Mouse (Mus musculus): ENCODE results near the gene Nsun2.

The Nsun2 gene

DNA sequence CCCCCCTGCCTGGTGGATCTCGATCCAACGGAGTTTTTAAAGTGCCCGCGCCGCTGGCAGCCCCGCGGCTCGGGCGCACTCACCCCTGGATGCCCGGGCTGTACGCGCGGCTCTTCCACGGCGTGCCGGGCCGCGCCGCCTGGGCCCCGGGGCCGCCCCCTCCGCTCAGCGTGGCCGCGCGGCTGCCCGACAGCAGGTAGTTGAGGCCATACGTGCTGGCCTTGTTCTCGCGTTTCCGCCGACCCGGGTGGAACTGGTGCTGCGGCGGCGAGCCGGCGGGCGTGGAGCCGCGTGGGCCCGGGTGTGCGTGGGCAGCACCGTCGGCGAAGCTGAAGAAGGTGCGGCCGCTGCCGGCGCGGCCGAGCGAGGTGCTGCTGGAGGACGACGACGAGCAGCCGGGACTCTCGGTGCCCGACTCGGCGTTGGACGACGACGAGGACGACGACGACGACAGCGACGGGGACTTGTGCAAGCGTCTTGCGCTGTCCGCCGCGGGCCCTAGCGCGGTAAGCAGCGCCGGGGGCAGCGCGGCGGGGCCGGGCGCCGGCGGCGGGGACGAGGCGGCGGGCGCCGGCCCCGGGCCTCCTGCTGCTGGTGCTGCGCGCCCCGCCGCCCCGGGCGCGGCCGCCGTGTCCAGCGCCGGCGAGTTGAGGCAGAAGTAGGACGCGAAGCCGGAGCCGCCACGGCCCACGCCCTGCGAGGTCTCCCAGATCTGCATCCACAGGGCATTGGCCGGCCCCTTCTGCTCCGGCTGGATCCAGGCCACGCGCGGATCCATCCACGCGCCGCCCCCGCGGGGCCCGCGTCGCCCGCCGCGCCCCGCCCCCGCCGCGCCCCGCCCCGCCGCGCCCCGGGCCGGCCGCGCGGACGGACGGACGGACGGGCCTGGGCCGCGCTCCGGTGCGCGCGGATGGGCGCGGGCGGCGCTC, at the start of gene Nsun2:
Gene Nsun2, plus strand, starts transcription at position 342 of the 929 bp plus-strand sequence.
- DNase-seq (ENCODE audit: low spot score in 2 of 2) = no peak

DNA sequence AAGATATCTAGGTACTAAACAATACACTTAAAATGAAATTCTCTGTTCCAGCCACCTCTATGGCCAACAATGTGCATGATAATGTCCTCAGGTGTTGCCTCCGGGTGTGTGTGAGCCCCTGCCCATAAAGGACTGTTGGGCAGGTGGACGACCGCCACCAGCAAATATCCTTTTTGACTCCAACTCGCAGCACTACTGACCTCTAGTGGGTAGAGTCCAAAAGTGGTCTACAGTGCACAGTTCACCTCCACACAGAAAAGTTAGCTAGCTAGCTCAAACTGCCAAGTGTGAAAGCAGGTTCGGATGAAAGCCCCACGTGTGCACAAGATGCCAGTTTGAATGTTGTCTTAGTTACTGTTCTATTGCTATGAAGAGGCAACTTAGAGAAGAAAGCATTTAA, 48.2 kb upstream of the Nsun2 start:
- DNase-seq (ENCODE audit: low spot score in 2 of 2) = no peak

- no peak for DNase-seq (ENCODE audit: low spot score in 2 of 2)
These were observed 47.7 kb upstream of the Nsun2 start for GRCm38 (mm10) chr13:69485833-69486232.

GRCm38 (mm10) chr13:69487108-69487507, 46.4 kb upstream of the Nsun2 start:
- no peak for DNase-seq (ENCODE audit: low spot score in 2 of 2)

- no peak for DNase-seq (ENCODE audit: low spot score in 2 of 2)
These were observed 45.8 kb upstream of the Nsun2 start for GRCm38 (mm10) chr13:69487611-69488275.

GRCm38 (mm10) chr13:69488565-69489255, 44.8 kb upstream of the Nsun2 start:
- no peak for DNase-seq (ENCODE audit: low spot score in 2 of 2)

GRCm38 (mm10) chr13:69489777-69490176, 43.8 kb upstream of the Nsun2 start:
- no peak for DNase-seq (ENCODE audit: low spot score in 2 of 2)

DNA sequence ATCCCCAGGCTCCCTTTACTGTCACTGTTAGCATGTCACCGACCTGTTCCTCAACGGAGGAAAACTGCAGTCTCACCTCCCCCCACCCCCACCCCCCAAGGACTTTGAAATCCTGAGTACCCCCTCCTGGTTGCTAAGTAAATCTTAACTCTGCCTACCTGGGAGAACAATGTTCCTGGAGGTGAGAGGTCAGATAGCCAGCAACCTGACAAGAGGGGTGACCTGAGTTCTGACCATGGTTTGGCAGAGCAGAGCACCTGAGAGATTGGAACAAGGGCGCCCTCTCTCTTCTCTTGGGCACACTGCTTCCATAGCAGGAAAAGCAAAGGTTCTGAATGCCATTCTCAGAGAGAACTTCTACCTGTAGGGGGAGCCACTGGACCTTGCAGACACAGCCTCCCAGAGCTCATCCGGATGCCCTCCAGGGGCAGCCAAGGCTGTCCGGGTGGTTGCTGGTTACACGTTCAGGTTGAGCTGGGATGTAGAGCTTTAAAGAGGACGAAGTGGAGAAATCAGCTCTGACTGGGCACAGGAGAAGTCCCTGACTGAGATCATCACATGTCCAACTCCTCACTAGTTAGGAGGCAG, 40.6 kb upstream of the Nsun2 start:
- DNase-seq (ENCODE audit: low spot score in 2 of 2) = peak in 1 of 2 experiments; percentile 63

GRCm38 (mm10) chr13:69498276-69498675, 35.3 kb upstream of the Nsun2 start:
- no peak for DNase-seq (ENCODE audit: low spot score in 2 of 2)

DNA sequence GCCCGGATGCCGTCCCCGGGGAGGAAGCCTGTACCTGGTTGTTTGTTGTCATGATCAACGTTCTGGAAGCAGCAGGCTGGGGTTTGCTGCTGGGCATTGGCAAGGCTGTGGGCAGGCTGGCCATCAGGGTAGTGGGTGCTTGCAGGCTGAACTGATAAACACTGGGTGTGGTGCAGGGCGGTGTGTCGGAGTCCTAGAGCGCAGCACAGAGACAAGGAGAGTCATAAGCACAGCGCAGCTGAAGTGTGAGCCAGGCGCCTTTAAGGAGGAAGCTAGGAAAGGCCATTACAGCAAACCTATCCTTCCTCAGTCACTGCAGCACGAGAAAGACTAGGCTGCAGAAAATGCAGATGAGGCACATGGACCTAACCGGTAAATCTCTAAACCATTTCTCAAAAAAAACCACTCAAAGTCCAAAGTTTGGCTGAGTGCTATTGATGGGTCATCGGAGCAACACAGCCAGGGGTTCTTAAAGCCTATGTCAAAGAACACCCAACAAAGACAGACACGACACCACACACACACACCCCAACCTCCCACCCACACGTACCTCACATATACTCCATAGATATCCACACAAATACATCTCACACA, 31.3 kb upstream of the Nsun2 start:
- no peak for DNase-seq (ENCODE audit: low spot score in 2 of 2)

DNA sequence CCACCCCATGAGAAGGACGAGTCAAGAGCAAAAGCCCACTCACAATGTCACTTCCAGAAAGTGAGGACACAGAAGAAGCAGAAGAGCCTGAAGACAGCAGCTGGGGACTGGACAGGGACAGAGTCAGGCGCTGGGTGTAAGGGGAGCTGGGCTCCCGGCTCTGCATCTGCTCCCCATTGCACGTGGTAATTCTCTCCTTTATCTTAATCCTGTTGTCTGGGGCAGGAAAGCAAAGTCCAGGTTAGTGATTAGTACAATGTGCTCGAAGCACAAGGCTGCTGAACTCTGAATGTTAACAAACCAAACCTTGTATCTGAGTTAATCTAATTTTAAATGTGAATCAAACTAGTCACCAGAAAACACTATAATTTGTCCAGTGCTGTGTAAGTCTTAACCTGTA, 30.7 kb upstream of the Nsun2 start:
- DNase-seq (ENCODE audit: low spot score in 2 of 2) = no peak

GRCm38 (mm10) chr13:69506341-69507086, 27.0 kb upstream of the Nsun2 start:
- DNase-seq (ENCODE audit: low spot score in 2 of 2) = no peak

- DNase-seq (ENCODE audit: low spot score in 2 of 2) = no peak
These were observed 25.9 kb upstream of the Nsun2 start for GRCm38 (mm10) chr13:69507666-69508065.

- no peak for DNase-seq (ENCODE audit: low spot score in 2 of 2)
These were observed 23.9 kb upstream of the Nsun2 start for GRCm38 (mm10) chr13:69509391-69510244.

GRCm38 (mm10) chr13:69515091-69515490, 18.5 kb upstream of the Nsun2 start:
- DNase-seq (ENCODE audit: low spot score in 2 of 2) = no peak

- no peak for DNase-seq (ENCODE audit: low spot score in 2 of 2)
These were observed 16.1 kb upstream of the Nsun2 start for GRCm38 (mm10) chr13:69517445-69517844.

DNA sequence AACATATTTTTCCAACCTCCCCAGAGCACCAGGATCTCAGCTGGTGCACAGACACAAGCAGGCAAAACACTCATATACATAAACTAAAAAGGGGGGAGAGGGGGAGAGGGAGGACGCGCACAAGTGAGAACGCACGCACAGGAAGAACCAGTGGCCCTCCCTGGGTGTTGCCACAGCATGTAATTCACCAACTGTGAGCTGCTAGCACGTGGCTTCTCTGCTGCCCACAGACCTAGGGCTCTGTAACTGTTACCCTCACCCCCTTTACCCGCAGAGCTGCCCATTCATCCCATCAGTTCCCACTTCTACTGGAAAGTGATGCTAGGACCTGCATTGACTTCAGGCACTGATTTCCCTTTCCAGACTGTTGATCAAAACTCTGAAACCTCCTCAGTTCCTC, 14.4 kb upstream of the Nsun2 start:
- no peak for DNase-seq (ENCODE audit: low spot score in 2 of 2)

DNA sequence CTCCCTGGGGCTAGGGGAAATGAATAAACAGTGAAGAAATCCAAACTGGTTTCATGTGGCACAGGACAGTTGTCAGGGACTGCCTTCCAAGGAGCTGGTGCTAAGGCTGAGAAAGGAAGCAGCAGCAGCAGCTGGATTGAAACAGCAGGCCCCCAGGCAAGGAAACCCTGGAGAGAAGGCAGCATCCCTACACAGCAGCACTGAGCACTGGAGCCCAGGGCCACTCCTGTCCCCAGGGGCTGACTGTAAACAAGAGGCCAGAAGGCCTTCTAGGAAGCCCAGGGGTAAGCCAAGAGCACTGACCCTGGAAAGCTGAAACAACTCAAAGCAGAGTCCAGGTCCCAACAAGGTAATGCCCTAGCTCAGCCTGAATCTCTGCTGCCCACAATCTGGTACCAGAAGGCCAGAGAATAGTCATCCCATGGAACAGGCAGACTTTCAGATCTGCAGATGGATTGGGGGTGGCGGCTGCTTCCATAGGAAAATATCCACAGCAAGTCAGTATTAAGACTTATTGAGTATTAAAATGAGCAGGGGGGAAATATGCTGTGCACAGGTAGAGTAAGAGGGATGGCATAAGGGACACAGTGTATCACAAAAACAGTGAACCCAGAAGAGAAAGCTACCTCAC, 11.3 kb upstream of the Nsun2 start:
- DNase-seq (ENCODE audit: low spot score in 2 of 2) = no peak

DNA sequence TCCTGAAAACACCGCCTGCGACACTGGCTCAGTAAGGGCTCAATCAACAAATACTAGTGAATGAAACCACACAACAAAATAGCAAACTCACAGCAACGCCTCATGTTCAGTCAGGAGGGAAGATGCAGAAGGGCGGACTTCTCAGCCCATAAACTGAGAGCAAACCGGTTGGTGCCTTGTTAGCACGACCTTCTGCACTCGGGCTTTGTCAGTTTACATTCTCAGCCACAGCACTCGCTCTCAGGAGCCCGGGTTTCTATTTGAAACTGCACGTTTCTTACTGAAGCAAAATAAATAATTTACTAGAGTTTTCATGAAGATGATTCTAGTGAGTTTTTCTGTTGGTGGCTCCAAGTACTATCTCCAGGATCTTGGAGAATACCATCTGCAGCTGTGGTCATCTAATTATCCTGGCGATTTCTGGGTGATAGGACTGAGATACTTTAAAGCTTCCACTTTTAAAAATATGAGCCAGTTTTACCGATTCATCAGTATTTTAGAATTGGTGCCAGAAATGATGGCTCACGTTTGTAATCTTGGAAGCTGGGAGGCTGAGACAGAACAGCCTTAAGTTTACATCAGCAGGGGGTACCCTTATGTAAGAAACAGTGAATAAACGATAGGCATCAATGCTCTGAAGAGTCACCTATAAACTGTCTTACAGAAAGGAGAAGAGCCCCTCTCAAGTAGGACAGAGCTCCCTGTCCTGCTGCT, 9.9 kb upstream of the Nsun2 start:
- no peak for DNase-seq (ENCODE audit: low spot score in 2 of 2)

All from left cerebral cortex, adult 9 months (tissue).